Mouse (Mus musculus): ENCODE data around the gene Usp25. TPM values are rescaled to one million over a fixed set of nuclear protein-coding genes. Genes with fewer than 3 reads are reported as not detected.

Usp25 gene
- 8.4 and 17.3 TPM in 2 replicates for polyA plus RNA-seq (2012; rRNA removed)

GRCm38 (mm10) chr16:77013427-77014320 is at the start of gene Usp25:
Gene Usp25, plus strand, starts transcription at chr16:77013706.
- under 1% methylated on average over 123 of the region's 126 CpGs for WGBS
- DNase-seq (ENCODE audit: low read depth, low spot score) = no peak

- WGBS = 53% methylated on average over 3 of the region's 3 CpGs
- DNase-seq (ENCODE audit: low read depth, low spot score) = no peak
These were observed 45.8 kb upstream of the Usp25 start for GRCm38 (mm10) chr16:76967593-76968275.

GRCm38 (mm10) chr16:76971211-76971610 is 42.3 kb upstream of the Usp25 start:
- no peak for DNase-seq (ENCODE audit: low read depth, low spot score)
- WGBS = 58% methylated on average over 5 of the region's 5 CpGs

- no peak for DNase-seq (ENCODE audit: low read depth, low spot score)
- WGBS = 56% methylated on average over 5 of the region's 5 CpGs
These were observed 36.6 kb upstream of the Usp25 start for GRCm38 (mm10) chr16:76976787-76977430.

GRCm38 (mm10) chr16:76983696-76984095 is 29.8 kb upstream of the Usp25 start:
- WGBS = 79% methylated on average over 6 of the region's 6 CpGs
- DNase-seq (ENCODE audit: low read depth, low spot score) = no peak

GRCm38 (mm10) chr16:76987711-76988110 is 25.8 kb upstream of the Usp25 start:
- WGBS = 84% methylated on average over 4 of the region's 4 CpGs
- no peak for DNase-seq (ENCODE audit: low read depth, low spot score)

GRCm38 (mm10) chr16:77003900-77004299 is 9.6 kb upstream of the Usp25 start:
- 66% methylated on average over 3 of the region's 3 CpGs for WGBS
- DNase-seq (ENCODE audit: low read depth, low spot score) = no peak

GRCm38 (mm10) chr16:77009173-77009572 is 4.3 kb upstream of the Usp25 start:
- 63% methylated on average over 5 of the region's 5 CpGs for WGBS
- DNase-seq (ENCODE audit: low read depth, low spot score) = no peak

GRCm38 (mm10) chr16:77014321-77015211 is 1.1 kb downstream of the Usp25 start:
- WGBS = 2% methylated on average over 17 of the region's 17 CpGs
- no peak for DNase-seq (ENCODE audit: low read depth, low spot score)

- WGBS = 22% methylated on average over 4 of the region's 4 CpGs
- no peak for DNase-seq (ENCODE audit: low read depth, low spot score)
These were observed 2.2 kb downstream of the Usp25 start for GRCm38 (mm10) chr16:77015380-77016346.

GRCm38 (mm10) chr16:77017931-77018330 is 4.4 kb downstream of the Usp25 start:
- WGBS = 85% methylated on average over 7 of the region's 7 CpGs
- no peak for DNase-seq (ENCODE audit: low read depth, low spot score)

GRCm38 (mm10) chr16:77020190-77020589 is 6.7 kb downstream of the Usp25 start:
- WGBS = 84% methylated on average over 3 of the region's 3 CpGs
- no peak for DNase-seq (ENCODE audit: low read depth, low spot score)

- no peak for DNase-seq (ENCODE audit: low read depth, low spot score)
- WGBS = 75% methylated on average over 7 of the region's 7 CpGs
These were observed 10.3 kb downstream of the Usp25 start for GRCm38 (mm10) chr16:77023627-77024379.

GRCm38 (mm10) chr16:77026099-77026498 is 12.6 kb downstream of the Usp25 start:
- DNase-seq (ENCODE audit: low read depth, low spot score) = no peak
- 93% methylated on average over 4 of the region's 4 CpGs for WGBS

GRCm38 (mm10) chr16:77026933-77027332 is 13.4 kb downstream of the Usp25 start:
- DNase-seq (ENCODE audit: low read depth, low spot score) = no peak
- 93% methylated on average over 6 of the region's 6 CpGs for WGBS

GRCm38 (mm10) chr16:77027976-77028686 is 14.6 kb downstream of the Usp25 start:
- 61% methylated on average over 14 of the region's 14 CpGs for WGBS

More at GRCm38 (mm10) chr16:77027976-77028686, 14.6 kb downstream of the Usp25 start:
- no peak for DNase-seq (ENCODE audit: low read depth, low spot score)

All from large intestine, adult 2 months (tissue).